ENCODE assay signal across 17 mouse cellular contexts in genomic region chr1:150496626-150497302, GRCm38 (mm10). TPM values are rescaled to one million over a fixed set of nuclear protein-coding genes. Genes with fewer than 3 reads are reported as not detected.
DNase-seq lines count a peak whose midpoint lies in the region; ATAC-seq and TF ChIP-seq lines count a peak whose summit lies in the region.
"Had no signal": no experiment of that assay in that cellular context is flagged by ENCODE, and none has a peak within 500 bp of the region (broad histone marks: within the 10 kb centered on the region; RNA-seq: fewer than 3 reads in every experiment).

No protein-coding gene starts in this region.

- no peaks in the 10 kb centered on the region for H3K36me3 ChIP-seq in lung, postnatal 0 days (ENCODE audit: insufficient read depth, low read length)
- no peaks in the 10 kb centered on the region for H3K36me3 ChIP-seq in macrophage (ENCODE audit: inconsistent target)
- H3K36me3 ChIP-seq: embryonic facial prominence, embryonic 10.5 days; heart, embryonic 15.5 days; hindbrain, embryonic 12.5 days; neural tube, embryonic 13.5 days had no signal

- no peak for TF ChIP-seq EP300 in lung, postnatal 0 days (IDR thresholded peaks at IDR 0.05)

- H3K27ac ChIP-seq in lung, postnatal 0 days (ENCODE audit: low read length) = no peak overlapping the region
- H3K27ac ChIP-seq in macrophage = no peak overlapping the region
- H3K27ac ChIP-seq: embryonic facial prominence, embryonic 10.5 days; heart, embryonic 15.5 days; hindbrain, embryonic 12.5 days; left cerebral cortex, adult 2 months; neural tube, embryonic 13.5 days; stomach, postnatal 0 days had no signal

- WGBS in lung, postnatal 0 days = 72% methylated on average over 6 of the region's 6 CpGs
- WGBS in macrophage (ENCODE audit: missing documents) = 66% methylated on average over 6 of the region's 6 CpGs

- no peaks in the 10 kb centered on the region for H3K9me3 ChIP-seq in lung, postnatal 0 days (ENCODE audit: low read length)
- H3K9me3 ChIP-seq: heart, embryonic 15.5 days had no signal

- H3K4me2 ChIP-seq in lung, postnatal 0 days (replicated peaks; ENCODE audit: low read depth, low read length) = no peak overlapping the region
- H3K4me2 ChIP-seq: heart, embryonic 15.5 days; hindbrain, embryonic 12.5 days; neural tube, embryonic 13.5 days had no signal

- H3K4me3 ChIP-seq in lung, postnatal 0 days (ENCODE audit: low read depth, low read length) = no peak overlapping the region
- peak overlapping the region; percentile 15; the same call in 1 of the 2 replicates for H3K4me3 ChIP-seq in macrophage (ENCODE audit: inconsistent target)
- H3K4me3 ChIP-seq: embryonic facial prominence, embryonic 10.5 days; heart, embryonic 15.5 days; hindbrain, embryonic 12.5 days; left cerebral cortex, adult 2 months; neural tube, embryonic 13.5 days had no signal

- H3K4me1 ChIP-seq in lung, postnatal 0 days (ENCODE audit: insufficient read depth, low read depth, low read length) = no peaks in the 10 kb centered on the region
- H3K4me1 ChIP-seq: embryonic facial prominence, embryonic 10.5 days; heart, embryonic 15.5 days; hindbrain, embryonic 12.5 days; neural tube, embryonic 13.5 days had no signal

- H3K79me2 ChIP-seq in macrophage (ENCODE audit: inconsistent target) = no peaks in the 10 kb centered on the region

- H3K27me3 ChIP-seq in lung, postnatal 0 days (replicated peaks; ENCODE audit: insufficient read depth, low read length) = no peaks in the 10 kb centered on the region
- H3K27me3 ChIP-seq: heart, embryonic 15.5 days; hindbrain, embryonic 12.5 days; neural tube, embryonic 13.5 days had no signal

- DNase-seq in lung, postnatal 0 days (ENCODE audit: low spot score) = peak; percentile 21
- DNase-seq in lung, postnatal 10 days = no peak
- DNase-seq in WW6 (ENCODE audit: low read depth, low spot score) = peak; percentile 54
- DNase-seq in cerebellum, postnatal 25 days = no peak
- no peak for DNase-seq in layer of hippocampus, postnatal 36 days
- DNase-seq in kidney, postnatal 36 days = no peak
- DNase-seq in kidney, postnatal 14 days = no peak
- DNase-seq: cerebellum, adult 9-11 months; midbrain, embryonic 14.5 days; thymus, postnatal 36 days had no signal

- no peak for ATAC-seq in lung, postnatal 0 days

- no peak overlapping the region for H3K9ac ChIP-seq in lung, postnatal 0 days (replicated peaks; ENCODE audit: low read depth)
- H3K9ac ChIP-seq: heart, embryonic 15.5 days; hindbrain, embryonic 12.5 days; neural tube, embryonic 13.5 days had no signal

- no peak for TF ChIP-seq CTCF in lung, postnatal 0 days (IDR thresholded peaks at IDR 0.05)

RNA-seq across cellular contexts. Expression of gene Prg4, which starts 30.8 kb away (rescaled TPM):
- 0.51 and 0.69 TPM in 2 replicates for polyA plus RNA-seq in lung, postnatal 0 days (2015; fragmentation: Nextera tagmentation; extraction: Ambion mirVana)
- total RNA-seq in macrophage (2018; cell fraction: chromatin; rRNA removed) = under 1 TPM in 2 of 26 experiments, not detected in 24; 0.31 to 0.47 TPM
- under 1 TPM in 7 of 26 experiments, not detected in 19; 0.03 to 0.16 (median 0.06) TPM for total RNA-seq in macrophage (2018; cell fraction: cytosol; rRNA removed)
- not detected for total RNA-seq in macrophage (2018; cell fraction: nucleus; rRNA removed)
- polyA plus RNA-seq in macrophage (2018) = not detected in 3 replicates
- total RNA-seq in layer of hippocampus, postnatal 36 days (2021) = 1 to 10 TPM in 1 of 2 experiments, under 1 TPM in 1; 0.45 to 2.8 TPM

Comparison
In these comparisons a context has a peak if more than half of its experiments do, and no peak if none do; other contexts are left out.
1. DNase-seq: peak in lung, postnatal 0 days (single experiment) and WW6 (single experiment); none in lung, postnatal 10 days (single experiment), cerebellum, postnatal 25 days (0 of 2), layer of hippocampus, postnatal 36 days (0 of 2), kidney, postnatal 36 days (0 of 2) and kidney, postnatal 14 days (single experiment).